Mouse (Mus musculus): ENCODE data around the gene Sprr2h.

Gene Sprr2h

GRCm38 (mm10) chr3:92385385-92385784 is at the start of gene Sprr2h:
Gene Sprr2h (plus strand): TSS chr3:92385685.
- no peak for DNase-seq (ENCODE audit: low spot score in 2 of 2)

- DNase-seq (ENCODE audit: low spot score in 2 of 2), result no peak
These were observed 49.2 kb upstream of the Sprr2h start for GRCm38 (mm10) chr3:92336278-92336677.

GRCm38 (mm10) chr3:92338840-92339239 is 46.6 kb upstream of the Sprr2h start, which contains the start of gene Sprr2d:
Gene Sprr2d (plus strand): TSS chr3:92339140.
- DNase-seq (ENCODE audit: low spot score in 2 of 2), result no peak

- DNase-seq (ENCODE audit: low spot score in 2 of 2), result no peak
These were observed 33.6 kb upstream of the Sprr2h start, which contains the start of gene Sprr2e for GRCm38 (mm10) chr3:92351843-92352242. Gene Sprr2e (plus strand): TSS chr3:92352143.

- DNase-seq (ENCODE audit: low spot score in 2 of 2), result no peak
These were observed 23.9 kb upstream of the Sprr2h start for GRCm38 (mm10) chr3:92361619-92362018.

- DNase-seq (ENCODE audit: low spot score in 2 of 2), result no peak
These were observed 20.6 kb upstream of the Sprr2h start, which contains the start of gene Sprr2f for GRCm38 (mm10) chr3:92364887-92365286. Gene Sprr2f (plus strand): TSS chr3:92365187.

- DNase-seq (ENCODE audit: low spot score in 2 of 2), result no peak
These were observed 11.9 kb upstream of the Sprr2h start for GRCm38 (mm10) chr3:92373613-92374012.

- no peak for DNase-seq (ENCODE audit: low spot score in 2 of 2)
These were observed 8.8 kb downstream of the Sprr2h start for GRCm38 (mm10) chr3:92394301-92394700.

GRCm38 (mm10) chr3:92407691-92408090 is 22.2 kb downstream of the Sprr2h start, which contains the start of gene Sprr2i:
Gene Sprr2i (plus strand): TSS chr3:92407991.
- DNase-seq (ENCODE audit: low spot score in 2 of 2), result no peak

GRCm38 (mm10) chr3:92417782-92418181 is 32.3 kb downstream of the Sprr2h start, which contains the start of gene Sprr2j-ps:
Gene Sprr2j-ps (plus strand): TSS chr3:92418082.
- no peak for DNase-seq (ENCODE audit: low spot score in 2 of 2)

- no peak for DNase-seq (ENCODE audit: low spot score in 2 of 2)
These were observed 43.8 kb downstream of the Sprr2h start, which contains the start of gene Gm9774 for GRCm38 (mm10) chr3:92429323-92429722. Gene Gm9774 (minus strand): TSS chr3:92429423.

- DNase-seq (ENCODE audit: low spot score in 2 of 2), result no peak
These were observed 46.8 kb downstream of the Sprr2h start, which contains the start of gene Sprr2k for GRCm38 (mm10) chr3:92432282-92432681. Gene Sprr2k (plus strand): TSS chr3:92432582.

All from right cerebral cortex, postnatal 36 days (tissue).